Mouse (Mus musculus) lung, embryonic 14.5 days (tissue): ENCODE data around the gene Wrap73. TPM values are rescaled to one million over a fixed set of nuclear protein-coding genes. Genes with fewer than 3 reads are reported as not detected.

ENCODE experiments used
- ATAC-seq: fragments of 200-750 bp; cut with Nextera tagmentation; 2 replicates; pipeline ENCODE4 v1.8.0; 2017; ENCODE audit warnings: mild to moderate bottlenecking, moderate TSS enrichment, moderate library complexity; ENCODE audit not compliant: insufficient read depth
- DNase-seq: peaks from one replicate; pipeline ENCODE4 v3.0.0-alpha.2; 2015
- H3K27ac ChIP-seq: fragments of 300-500 bp; sonication (generic); 2 replicates; pipeline ENCODE4 v1.5.1; 2014; ENCODE audit warnings: low read depth, mild to moderate bottlenecking, moderate library complexity
- H3K27me3 ChIP-seq: fragments of 300-500 bp; sonication (generic); 2 replicates; pipeline ENCODE4 v1.6.1; 2014; ENCODE audit warnings: low read length, control low read depth; ENCODE audit not compliant: insufficient read depth
- H3K36me3 ChIP-seq: fragments of 300-500 bp; sonication (generic); 2 replicates; pipeline ENCODE4 v1.6.1; 2014; ENCODE audit warnings: control low read depth; ENCODE audit not compliant: insufficient read depth
- H3K4me1 ChIP-seq: fragments of 300-500 bp; sonication (generic); 2 replicates; pipeline ENCODE4 v1.6.1; 2014; ENCODE audit warnings: antibody characterized with exemption, control low read depth; ENCODE audit not compliant: insufficient read depth
- H3K4me2 ChIP-seq: fragments of 300-500 bp; sonication (generic); 2 replicates; pipeline ENCODE4 v1.6.1; 2014; ENCODE audit warnings: mild to moderate bottlenecking
- H3K4me3 ChIP-seq: fragments of 300-500 bp; sonication (generic); 2 replicates; pipeline ENCODE4 v1.5.1; 2014; ENCODE audit warnings: low read depth, low read length
- H3K9ac ChIP-seq: fragments of 300-500 bp; sonication (generic); 2 replicates; pipeline ENCODE4 v1.6.1; 2014
- H3K9me3 ChIP-seq: fragments of 300-500 bp; sonication (generic); 2 replicates; pipeline ENCODE4 v1.6.1; 2016; ENCODE audit warnings: low read depth, low read length, control low read depth
- CTCF ChIP-seq: IDR thresholded peaks from 2 replicates; pipeline ENCODE4 v1.5.1; 2016; ENCODE audit warnings: antibody characterized with exemption, low read depth
- WGBS: fragments of 180-500 bp; shearing (Covaris S2); extraction: QIAGEN DNeasy Blood & Tissue Kit; methylation state at CpG from one replicate; pipeline ENCODE4 v1.1.7; 2014; 5-methylcytosine and 5-hydroxymethylcytosine counted together
- polyA plus RNA-seq: library from polyadenylated mRNA; unstranded; fragments of >200 nt; fragmentation: Nextera tagmentation; extraction: Ambion mirVana; gene quantifications from 2 replicates; pipeline ENCODE4 v1.2.1, GENCODE M21; 2014

Gene Wrap73
- polyA plus RNA-seq, 1 experiment from 2014 or later: 36.2 TPM

DNA sequence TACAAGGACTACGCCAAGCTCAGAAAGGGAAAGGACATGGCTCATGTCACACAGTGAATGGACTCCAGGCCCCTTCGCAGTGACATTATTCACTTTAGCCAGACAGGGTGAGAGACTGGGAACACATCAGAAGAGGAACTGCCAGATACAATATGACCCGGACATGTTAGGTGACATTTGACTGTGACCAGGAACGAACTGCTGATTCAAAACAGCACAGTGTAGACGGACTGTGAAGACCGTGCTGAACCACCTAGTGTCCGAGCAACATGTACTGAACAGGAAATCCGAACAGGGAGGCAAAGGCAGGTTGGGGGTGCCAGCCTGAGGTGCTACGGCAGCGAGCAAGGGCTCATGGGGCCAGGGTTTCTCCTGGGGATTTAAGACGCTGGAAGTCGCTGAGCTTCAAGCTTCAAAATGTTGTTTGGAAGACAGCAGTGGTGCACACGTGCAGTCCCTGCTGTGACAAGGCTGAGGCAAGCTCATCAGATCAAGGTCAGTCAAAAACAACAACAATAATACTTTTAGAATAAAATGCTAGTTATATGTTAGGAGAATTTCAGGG is 35.6 kb upstream of the Wrap73 start:
- Histone ChIP-seq H3K27me3 (no peaks in the 10 kb centered on the region), H3K4me1 (no peaks in the 10 kb centered on the region), H3K9ac (no peak overlapping the region), H3K4me3 (no peak overlapping the region), H3K9me3 (no peaks in the 10 kb centered on the region), H3K36me3 (no peaks in the 10 kb centered on the region), H3K27ac (no peak overlapping the region), H3K4me2 (no peak overlapping the region)
- no peak for ATAC-seq
- no peak for DNase-seq
- WGBS: 68% methylated on average over 13 of the region's 13 CpGs
- TF ChIP-seq CTCF: no peak

DNA sequence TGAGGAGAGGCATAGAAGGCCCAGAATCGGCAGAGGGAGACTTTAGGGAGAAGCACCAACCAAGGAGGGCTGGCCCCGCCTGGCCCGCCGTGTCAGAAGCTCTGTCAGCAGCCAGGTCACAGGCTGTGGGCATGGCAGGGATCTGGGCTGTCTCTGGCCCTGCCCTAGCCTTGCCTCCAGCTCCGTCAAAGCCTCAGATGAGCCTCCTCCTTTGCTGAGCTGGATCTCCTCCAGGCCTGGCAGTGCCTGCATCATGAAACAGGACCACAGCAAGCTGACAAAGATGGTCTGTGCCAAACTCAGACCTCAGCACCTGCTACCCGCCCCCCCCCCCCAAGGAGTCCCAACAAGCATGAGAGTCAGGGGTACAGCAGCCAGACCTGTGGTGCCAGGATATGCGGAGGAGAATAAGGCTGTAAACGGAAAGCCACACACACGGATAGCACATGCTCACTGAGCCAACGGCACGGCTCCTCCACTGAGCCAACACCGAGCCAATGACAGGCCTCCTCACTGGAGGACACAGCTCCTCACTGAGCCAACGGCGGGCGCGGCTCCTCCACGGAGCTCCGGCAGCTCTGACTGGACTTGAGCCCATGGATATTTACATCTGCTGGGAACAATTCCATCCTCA is 32.8 kb upstream of the Wrap73 start:
- WGBS: 43% methylated on average over 18 of the region's 18 CpGs
- H3K27ac ChIP-seq: no peak overlapping the region
- ATAC-seq: no peak

DNA sequence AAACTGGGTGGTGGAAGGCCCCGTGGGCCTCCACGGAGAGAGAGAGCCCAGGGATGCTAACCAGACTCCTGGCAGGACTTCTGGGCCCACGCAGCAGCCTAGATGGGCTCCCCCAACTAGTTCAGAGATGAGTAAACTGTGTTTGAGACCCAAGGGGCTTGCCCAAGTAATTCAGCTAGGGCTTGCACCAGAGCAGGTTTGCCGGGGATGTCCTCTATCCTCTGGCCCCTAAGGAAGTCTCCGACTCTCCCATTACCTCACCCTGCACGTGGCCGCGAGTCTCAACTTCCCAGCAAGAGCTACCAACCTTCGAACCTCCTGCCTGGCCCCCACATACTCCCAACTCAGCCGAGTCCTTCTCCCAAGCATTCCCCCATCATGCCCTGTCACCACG is 32.3 kb upstream of the Wrap73 start:
- Histone ChIP-seq H3K4me1 (no peaks in the 10 kb centered on the region), H3K4me3 (no peak overlapping the region), H3K4me2 (no peak overlapping the region), H3K27ac (no peak overlapping the region), H3K27me3 (no peaks in the 10 kb centered on the region), H3K9me3 (no peaks in the 10 kb centered on the region), H3K9ac (no peak overlapping the region), H3K36me3 (no peaks in the 10 kb centered on the region)
- WGBS: 66% methylated on average over 11 of the region's 11 CpGs
- ATAC-seq (no peak), DNase-seq (no peak)
- TF ChIP-seq CTCF: no peak

More for the DNA sequence above, 32.8 kb upstream of the Wrap73 start:
- Histone ChIP-seq H3K27me3 (no peaks in the 10 kb centered on the region), H3K4me1 (no peaks in the 10 kb centered on the region), H3K4me3 (no peak overlapping the region), H3K9me3 (no peaks in the 10 kb centered on the region), H3K9ac (no peak overlapping the region), H3K36me3 (no peaks in the 10 kb centered on the region), H3K4me2 (no peak overlapping the region)
- TF ChIP-seq CTCF: no peak
- DNase-seq: peak; percentile 6

DNA sequence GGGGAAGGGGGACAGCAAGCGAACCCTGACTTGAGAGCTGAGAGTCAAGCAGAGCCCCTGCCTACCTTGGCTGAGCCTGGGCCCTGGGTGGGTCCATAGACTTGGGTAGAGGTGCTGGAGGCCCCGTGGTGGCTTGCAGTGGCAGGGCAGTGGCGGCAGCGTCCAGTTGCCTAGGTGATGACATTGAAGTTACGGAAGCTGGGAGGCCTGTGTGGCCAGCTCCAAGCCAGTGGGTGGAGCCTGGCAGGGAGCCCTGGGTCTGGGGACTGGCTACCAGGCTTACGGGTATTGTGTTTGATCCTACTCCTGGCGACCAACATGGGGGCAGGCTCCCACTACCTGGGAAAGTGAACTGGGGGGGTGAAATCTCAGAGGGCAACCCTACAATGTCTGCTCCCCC is 25.8 kb upstream of the Wrap73 start:
- H3K27me3 ChIP-seq: no peaks in the 10 kb centered on the region
- WGBS: 31% methylated on average over 7 of the region's 7 CpGs
- no peak for TF ChIP-seq CTCF
- H3K4me2 ChIP-seq: no peak overlapping the region
- DNase-seq (peak; percentile 21), ATAC-seq (no peak)
- no peaks in the 10 kb centered on the region for H3K36me3 ChIP-seq
- H3K9ac ChIP-seq: no peak overlapping the region
- no peak overlapping the region for H3K27ac ChIP-seq
- H3K4me3 ChIP-seq: no peak overlapping the region
- no peaks in the 10 kb centered on the region for H3K9me3 ChIP-seq
- no peaks in the 10 kb centered on the region for H3K4me1 ChIP-seq

GRCm38 (mm10) chr4:154118782-154119181 is 23.4 kb upstream of the Wrap73 start:
- Histone ChIP-seq H3K4me3 (no peak overlapping the region), H3K36me3 (no peaks in the 10 kb centered on the region), H3K9me3 (no peaks in the 10 kb centered on the region), H3K4me2 (no peak overlapping the region), H3K27me3 (0 out of 2 replicates have a peak, but pooled peaks cover 6% of the 10 kb centered on the region), H3K4me1 (no peaks in the 10 kb centered on the region), H3K27ac (no peak overlapping the region), H3K9ac (no peak overlapping the region)
- no peak for TF ChIP-seq CTCF
- WGBS: 49% methylated on average over 9 of the region's 9 CpGs
- DNase-seq (peak; percentile 34), ATAC-seq (no peak)

DNA sequence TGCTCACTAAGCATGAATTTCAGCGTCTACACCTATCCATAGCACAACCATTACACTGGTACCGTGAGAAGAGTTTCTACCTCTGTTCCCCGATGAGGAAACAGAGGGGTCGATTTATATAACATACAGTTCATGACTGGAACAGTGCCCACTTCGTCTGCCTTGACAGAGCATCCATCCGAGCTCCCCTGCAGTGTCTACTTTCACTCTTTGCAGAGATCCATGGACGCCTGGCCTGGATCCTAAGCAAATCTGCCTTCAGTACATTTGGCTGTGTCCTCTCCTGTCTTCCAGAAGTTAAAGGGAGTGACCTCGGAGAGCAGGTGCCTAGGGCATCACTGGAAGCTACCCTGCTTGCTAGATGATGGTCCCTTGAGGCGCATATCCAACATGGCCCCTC is 23.0 kb upstream of the Wrap73 start:
- no peak overlapping the region for H3K27ac ChIP-seq
- no peaks in the 10 kb centered on the region for H3K36me3 ChIP-seq
- 72% methylated on average over 9 of the region's 9 CpGs for WGBS
- no peak overlapping the region for H3K9ac ChIP-seq
- H3K9me3 ChIP-seq: no peaks in the 10 kb centered on the region
- no peaks in the 10 kb centered on the region for H3K4me1 ChIP-seq
- ATAC-seq (no peak), DNase-seq (no peak)
- no peak for TF ChIP-seq CTCF
- H3K27me3 ChIP-seq: 0 out of 2 replicates have a peak, but pooled peaks cover 6% of the 10 kb centered on the region
- no peak overlapping the region for H3K4me2 ChIP-seq
- H3K4me3 ChIP-seq: no peak overlapping the region

DNA sequence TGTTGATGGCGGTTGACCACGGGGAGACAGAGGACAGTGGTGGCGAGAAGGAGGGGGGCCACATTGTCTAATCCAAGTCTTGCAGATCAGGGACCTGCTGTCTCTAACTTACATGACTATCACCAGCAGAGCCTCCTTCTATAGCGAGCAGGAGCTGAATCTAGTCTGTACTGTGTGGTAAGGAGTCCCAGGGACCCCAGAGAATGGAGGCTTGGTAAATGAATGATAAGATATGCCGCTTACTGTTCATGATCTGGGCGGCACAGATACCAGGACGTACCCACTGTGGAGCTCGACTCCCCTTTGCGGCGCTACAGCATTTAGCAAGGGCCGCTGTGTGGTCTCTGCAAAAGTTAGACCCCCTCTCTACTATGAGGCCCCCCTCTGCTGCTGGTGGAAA is 20.4 kb upstream of the Wrap73 start:
- 0 out of 2 replicates have a peak, but pooled peaks cover 6% of the 10 kb centered on the region for H3K27me3 ChIP-seq
- TF ChIP-seq CTCF: no peak
- DNase-seq: no peak
- no peak overlapping the region for H3K9ac ChIP-seq
- no peak overlapping the region for H3K27ac ChIP-seq
- H3K4me3 ChIP-seq: no peak overlapping the region
- 73% methylated on average over 11 of the region's 11 CpGs for WGBS
- H3K4me1 ChIP-seq: no peaks in the 10 kb centered on the region
- no peak; the same call in 1 of the 2 replicates for ATAC-seq
- no peak overlapping the region for H3K4me2 ChIP-seq
- no peaks in the 10 kb centered on the region for H3K36me3 ChIP-seq
- H3K9me3 ChIP-seq: no peaks in the 10 kb centered on the region
